Mouse (Mus musculus): ENCODE data around the gene Samhd1.

Gene Samhd1

GRCm38 (mm10) chr2:157057186-157057585, 77.9 kb downstream of the Samhd1 start:
- DNase-seq (ENCODE audit: extremely low read depth, insufficient read length, low spot score): no peak

- DNase-seq (ENCODE audit: extremely low read depth, insufficient read length, low spot score): no peak
These were observed 79.3 kb downstream of the Samhd1 start for GRCm38 (mm10) chr2:157055721-157056120.

- no peak for DNase-seq (ENCODE audit: extremely low read depth, insufficient read length, low spot score)
These were observed 80.2 kb downstream of the Samhd1 start for GRCm38 (mm10) chr2:157054816-157055215.

DNA sequence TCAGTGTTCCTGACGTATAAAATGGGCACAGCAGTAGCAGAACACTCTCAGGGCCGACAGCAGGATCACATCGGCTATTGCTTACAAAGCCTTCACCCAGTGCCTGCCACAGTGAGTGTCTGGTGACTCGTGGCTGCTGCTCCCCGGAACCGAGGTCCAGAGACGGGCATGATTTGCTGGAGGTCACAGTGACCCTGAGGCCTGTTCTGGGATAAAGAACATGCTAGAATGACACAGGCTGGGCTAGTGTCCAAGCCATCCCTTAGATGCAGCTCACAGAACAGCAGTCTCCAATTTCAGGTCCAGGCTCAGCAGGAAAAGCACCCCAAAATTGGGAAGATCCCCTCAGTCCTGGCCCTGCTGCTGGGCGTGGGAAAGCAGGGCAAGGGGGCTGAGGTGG, 80.8 kb downstream of the Samhd1 start:
- no peak for DNase-seq (ENCODE audit: extremely low read depth, insufficient read length, low spot score)

DNA sequence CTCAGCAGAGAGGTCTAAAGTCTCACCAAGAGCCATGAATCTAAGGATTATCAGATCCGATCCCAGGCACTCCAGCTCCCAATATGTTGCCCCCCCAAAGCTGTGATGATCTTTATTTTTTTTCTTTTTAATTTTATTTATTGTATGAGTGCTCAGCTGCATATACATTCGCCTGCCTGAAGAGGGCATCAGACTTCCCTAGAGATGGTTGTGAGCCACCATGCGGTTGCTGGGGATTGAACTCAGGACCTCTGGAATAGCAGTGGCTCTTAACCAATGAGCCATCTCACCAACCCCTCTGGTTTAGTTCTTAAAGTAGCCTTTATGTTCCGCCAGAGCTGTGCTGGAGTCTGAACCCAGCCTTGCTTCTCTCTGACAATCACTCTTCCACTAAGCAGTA, 81.3 kb downstream of the Samhd1 start:
- DNase-seq (ENCODE audit: extremely low read depth, insufficient read length, low spot score): no peak

DNA sequence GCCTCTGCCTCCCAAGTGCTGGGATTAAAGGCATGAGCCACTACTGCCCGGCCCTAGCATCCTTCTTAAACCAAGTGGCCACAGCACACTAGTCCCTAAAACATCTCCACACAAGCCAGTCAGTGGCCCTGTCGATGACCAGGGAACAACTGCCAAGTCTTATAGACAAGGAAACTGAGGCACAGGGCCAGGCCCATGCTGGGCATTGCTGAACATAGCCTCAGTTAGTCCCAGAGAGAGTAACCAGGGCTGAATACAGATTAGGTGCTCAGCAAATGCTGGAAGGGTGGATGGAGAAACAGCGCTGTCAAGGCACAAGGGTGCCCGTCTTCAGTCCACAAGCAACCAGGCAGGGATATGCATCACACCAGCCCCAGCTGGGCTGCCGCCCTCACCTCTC, 81.9 kb downstream of the Samhd1 start:
- DNase-seq (ENCODE audit: extremely low read depth, insufficient read length, low spot score): no peak

GRCm38 (mm10) chr2:157052448-157052847, 82.6 kb downstream of the Samhd1 start:
- no peak for DNase-seq (ENCODE audit: extremely low read depth, insufficient read length, low spot score)

DNA sequence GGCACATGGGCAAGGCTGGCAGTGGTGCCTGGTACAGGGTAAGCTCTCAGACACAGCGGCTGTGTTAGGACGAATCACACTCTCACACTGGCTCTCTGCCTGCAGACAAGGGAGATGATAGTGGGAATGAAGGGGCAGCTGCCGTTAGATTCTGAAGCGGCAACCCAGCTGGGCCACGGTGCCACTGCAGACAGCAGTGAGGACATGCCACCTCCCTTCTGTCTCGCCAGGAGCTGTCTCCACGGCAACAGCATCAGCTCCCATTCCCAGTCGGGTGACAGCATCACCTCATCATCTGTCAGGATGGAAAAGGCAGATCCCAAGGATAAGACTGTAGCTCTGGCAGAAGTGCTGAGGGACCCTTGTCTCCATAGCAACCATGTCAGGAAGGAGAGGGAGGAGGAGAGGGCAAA, 85.2 kb downstream of the Samhd1 start:
- no peak for DNase-seq (ENCODE audit: extremely low read depth, insufficient read length, low spot score)

GRCm38 (mm10) chr2:157048395-157049181, 86.5 kb downstream of the Samhd1 start:
- DNase-seq (ENCODE audit: extremely low read depth, insufficient read length, low spot score): no peak

Measured in 3134 (cell line).